Mouse (Mus musculus) urinary bladder, postnatal 36 days (tissue): Measurements from ENCODE around the gene Hemk1.
A peak's percentile ranks its signal among the peaks of the same experiment; 100 is the strongest.

Source experiments
- DNase-seq, 2 experiments: peaks; one replicate each; pipeline ENCODE4 v3.0.0; 2022; ENCODE audit warnings: low spot score in 2 of 2, mixed read lengths in 1 of 2

Gene Hemk1

DNA sequence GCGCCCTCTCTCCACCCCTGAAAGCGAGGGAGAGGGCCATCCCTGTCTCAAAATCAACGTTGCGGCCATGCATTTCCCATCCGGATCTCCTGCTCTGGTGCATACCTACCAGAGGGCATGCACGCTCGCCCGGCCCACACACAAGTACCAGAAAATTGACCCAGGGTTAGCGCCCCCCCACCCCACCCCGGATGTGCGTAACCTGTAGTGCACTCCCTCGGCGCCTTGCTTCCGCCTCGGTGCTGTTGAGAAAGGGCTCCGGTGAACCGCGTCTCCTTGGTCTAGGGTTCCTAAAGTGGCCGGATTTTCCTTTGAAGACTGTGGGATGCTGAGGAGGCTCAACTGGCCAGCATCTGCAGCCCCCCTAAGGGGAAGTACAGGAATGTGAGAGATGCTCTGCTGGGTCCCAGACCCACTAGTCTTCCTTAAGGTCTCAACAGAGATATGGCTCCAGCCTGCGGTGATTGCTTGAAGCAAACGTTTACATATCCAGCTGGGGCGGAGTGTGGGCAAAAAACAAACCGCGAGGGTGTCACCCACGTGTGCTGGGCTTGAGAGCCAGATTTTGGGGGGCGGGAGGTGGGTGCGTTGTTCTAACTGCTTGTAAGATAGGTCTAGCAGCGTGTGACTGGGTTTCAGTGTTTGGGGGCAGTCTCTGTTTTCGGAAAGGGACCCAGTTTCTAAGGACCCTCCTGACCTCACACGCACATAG is at the start of gene Hemk1:
Hemk1 (minus strand) TSS at position 179 of the 712 bp plus-strand sequence.
- DNase-seq = peak; percentile 64 to 80

DNA sequence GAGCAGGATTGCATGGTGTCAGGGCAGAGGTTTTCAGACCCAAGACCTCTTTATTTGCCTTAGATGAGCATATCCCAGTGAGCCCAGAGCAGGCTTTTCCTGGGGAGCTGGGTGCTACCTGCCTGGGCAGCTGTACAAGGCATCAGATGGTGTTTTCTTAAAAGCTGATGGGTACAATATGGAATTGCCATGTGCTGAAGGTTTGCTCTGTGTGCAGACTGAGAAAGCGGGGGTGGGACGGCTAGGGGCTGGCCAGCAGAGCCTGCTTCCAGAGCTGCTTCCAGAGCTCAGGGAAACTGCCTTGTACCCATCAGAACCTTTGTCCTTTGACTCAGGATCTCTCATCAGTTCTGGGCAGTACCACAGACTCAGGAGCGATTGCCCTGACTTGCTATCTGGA is 49.6 kb upstream of the Hemk1 start:
- DNase-seq = no peak

DNA sequence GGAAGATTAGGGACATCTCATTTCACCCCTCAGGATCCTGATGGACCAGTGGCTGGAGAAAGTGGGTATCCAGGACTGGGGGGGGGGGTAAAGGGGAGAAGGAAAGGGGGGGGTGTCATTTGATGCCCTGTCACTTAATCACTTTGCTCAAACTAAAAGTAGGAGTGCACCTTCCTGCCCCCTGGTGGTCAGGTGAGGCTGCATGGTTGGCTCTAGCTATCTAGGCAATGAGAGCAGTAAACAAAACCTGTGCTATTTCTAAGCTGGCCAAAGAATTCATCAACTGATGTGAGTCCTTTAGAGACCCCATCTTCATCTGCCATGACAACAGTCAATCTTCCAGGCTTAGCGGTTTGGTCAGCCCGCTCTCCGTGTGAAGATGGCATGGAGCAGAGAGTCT is 48.6 kb upstream of the Hemk1 start:
- peak; percentile 10 to 23 for DNase-seq

DNA sequence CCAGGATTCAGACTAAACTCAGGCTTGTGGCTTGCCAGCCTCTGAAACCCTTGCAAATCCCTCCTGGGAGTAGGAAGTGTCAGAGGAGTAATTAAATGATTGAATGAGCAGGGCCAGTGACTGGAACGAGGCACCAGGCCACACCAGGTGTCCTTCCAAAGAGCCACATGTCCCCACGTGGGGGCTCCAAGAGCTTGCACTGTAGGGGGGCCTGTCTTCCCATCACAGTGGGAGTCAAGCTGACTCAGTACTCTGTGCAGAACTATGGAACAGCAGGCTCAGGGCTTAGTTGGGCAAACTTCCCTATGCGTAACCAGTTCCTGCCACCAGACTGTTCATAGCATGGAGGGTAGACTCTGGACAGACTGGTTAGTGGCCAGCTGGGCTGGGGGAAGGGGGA is 46.2 kb upstream of the Hemk1 start:
- DNase-seq = no peak

DNA sequence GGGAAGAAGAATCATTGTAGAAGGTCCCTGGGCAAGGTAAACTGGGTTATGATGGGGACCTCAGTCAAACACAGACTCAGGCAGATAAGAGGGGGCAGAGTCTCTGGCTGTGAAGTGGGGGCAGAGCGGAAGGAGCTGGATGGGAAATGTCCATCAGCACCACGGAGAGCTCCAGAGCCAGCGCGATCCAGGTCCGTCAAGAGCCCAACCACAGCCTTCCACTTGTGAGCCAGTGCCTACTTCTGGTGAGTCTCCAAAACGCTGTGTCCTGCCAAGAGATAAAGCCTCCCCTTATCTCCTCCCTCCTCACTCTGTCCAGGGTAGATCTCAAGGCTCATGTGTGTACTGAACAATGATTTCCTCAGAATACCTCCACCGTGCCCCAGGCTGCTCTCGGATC is 43.6 kb upstream of the Hemk1 start:
- DNase-seq = no peak

DNA sequence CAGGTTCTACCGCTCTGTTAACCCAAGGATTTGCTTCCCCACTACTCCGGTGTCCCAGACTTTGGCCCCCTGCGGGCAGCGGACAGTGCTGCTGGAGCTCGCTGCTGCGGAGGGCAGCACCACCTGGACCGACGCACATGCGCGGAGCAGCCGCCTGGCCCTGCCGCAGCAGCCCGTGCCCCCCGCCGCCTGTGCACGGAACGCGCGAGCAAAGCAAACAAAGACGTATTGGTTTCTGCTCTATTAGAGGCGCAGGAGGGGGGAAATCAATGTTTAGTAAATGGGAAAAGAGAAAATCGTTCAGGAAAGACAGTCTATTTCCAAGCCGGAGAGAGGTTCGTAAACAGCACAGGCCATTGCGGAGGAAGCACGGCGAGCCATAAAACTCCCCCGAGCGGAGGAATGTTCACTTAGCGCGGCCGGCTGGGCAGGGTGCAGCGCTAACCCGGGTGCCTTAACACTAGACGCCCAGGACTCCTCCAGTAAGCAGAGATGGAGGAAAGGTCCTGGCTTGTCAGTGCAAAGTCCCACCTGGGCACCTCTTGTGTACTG is 39.9 kb upstream of the Hemk1 start:
- no peak for DNase-seq

DNA sequence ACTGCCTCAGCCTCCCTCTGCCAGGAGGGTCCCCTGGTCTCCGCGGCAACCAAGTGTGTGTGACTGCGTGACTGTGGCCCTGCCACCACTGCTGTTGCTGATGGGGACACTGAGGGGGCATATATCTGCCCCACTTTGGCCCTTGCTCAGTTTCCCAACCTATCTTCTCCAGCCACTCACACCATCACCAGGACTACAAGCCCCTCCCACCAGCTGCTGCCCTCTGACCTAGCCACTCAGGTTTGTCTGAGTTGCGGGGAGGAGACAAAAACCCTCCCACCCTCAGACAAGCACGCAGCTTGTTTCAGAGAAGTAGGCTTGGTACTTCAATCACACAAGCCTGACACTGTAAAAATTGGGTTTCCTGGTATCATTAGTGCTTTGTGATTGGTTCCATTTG is 37.3 kb upstream of the Hemk1 start:
- DNase-seq = no peak

DNA sequence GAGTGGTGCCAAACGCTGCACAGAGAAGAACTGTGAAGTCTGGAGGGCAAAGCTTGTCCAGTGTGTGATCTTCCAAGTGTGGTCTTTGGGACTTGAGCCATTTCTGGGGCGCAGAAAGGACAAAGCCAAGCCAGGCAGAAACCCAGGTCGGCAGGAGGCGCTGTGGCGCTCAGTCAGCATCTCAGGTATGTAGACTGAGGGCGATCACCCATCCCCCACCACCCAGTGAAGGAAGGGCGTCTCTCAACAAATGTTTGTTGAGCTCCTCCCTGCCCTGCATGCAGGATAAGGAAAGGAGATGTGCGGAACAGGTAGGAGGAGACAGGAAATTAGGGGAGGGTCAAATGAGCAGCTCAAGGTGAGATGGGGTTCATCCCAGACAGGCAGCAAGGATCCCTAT is 36.5 kb upstream of the Hemk1 start:
- DNase-seq = no peak

DNA sequence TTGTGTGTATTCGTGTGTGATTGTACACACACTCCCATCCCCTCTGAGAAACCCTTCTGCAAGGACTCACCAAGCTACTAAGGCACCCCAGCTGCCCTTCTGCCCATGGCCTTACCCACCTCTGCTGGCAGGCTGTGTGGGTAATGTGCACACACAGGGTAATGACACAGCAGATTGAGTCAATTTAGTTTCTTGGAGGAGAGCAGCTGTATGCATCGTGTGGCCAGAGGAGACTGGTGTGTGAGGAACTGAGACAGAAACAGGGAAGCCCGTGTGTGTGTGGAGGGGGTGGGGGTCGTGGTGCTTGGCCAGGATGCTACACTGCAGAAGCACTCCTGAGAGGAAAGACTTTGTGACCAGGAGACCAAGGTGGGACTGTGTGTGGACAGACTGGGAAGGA is 34.3 kb upstream of the Hemk1 start:
- DNase-seq = no peak

DNA sequence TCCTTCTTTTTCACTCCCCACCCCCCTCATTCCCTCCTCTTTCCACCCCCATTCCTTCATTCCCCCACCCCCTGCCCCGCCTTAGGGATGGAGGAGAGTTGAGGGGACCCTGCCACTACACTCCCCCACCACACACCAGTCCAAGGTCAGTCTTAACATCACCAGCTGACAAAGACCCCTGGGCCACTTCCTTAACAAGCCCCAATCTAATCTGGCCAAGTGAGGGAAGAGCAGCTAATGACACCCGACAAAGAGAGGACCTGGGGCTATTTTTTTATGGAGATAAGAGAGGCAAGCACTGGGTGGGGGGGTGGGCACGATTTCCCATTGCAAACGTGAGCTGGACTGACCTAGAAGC is 31.9 kb upstream of the Hemk1 start:
- no peak for DNase-seq

DNA sequence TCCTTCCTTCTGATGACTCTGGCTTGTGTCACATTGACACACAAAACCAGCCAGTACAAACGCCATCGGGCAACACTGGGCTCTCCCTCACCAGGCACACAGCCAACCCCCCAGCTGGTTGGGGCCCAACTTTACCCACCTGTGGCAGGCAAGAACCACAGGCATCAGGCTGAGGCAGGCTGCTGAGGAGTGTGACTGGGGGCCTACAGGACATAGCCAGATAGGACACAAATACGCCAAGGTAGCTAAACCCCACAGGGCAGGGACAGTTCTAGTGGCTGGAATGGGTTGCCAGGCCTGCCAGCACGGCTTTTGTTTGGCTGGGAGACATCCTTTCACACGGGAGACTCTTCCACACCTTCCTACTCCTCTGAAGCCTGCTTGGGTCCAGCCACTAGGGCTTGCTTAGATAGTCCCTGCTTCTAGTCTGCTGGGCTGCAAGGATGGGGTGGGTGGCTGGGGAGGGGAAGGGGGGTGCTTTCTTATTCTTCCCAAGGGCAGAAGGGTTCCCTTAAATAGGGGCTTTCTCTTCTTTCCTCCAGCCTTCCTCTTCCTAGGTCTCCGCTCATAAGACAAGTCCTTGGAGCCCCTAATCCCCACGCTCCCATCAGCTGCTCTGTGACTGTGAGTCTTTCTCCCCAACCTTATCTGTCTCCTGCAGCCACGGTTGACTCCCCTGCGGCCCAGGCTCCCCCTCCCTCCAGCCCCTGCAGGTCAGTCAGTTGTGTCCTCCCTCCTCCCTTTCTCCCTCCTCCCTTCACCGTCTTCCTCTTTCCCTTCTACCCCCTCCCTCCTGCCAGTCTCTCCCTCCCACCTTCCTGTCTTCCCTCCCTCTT is 31.3 kb upstream of the Hemk1 start:
- no peak for DNase-seq

DNA sequence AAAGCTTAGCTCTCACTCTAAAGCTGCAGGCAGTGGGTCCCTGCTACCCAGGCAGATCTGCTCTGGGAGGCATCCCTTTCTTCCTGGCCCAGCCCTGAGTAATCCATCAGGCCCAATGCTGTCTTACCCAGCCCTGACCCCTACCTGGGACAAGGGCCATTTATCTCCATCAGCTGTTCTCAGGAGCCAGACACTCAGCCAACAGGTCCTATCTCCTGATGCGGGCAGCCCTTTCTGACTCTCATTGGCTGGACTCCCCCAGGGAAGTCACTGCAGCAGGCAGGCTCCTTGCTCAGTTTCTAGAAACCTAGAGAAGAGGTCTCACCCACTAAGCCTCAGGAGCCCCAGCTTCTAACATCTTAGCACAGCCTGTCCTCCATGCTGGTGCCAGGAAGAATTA is 30.2 kb upstream of the Hemk1 start:
- no peak for DNase-seq

DNA sequence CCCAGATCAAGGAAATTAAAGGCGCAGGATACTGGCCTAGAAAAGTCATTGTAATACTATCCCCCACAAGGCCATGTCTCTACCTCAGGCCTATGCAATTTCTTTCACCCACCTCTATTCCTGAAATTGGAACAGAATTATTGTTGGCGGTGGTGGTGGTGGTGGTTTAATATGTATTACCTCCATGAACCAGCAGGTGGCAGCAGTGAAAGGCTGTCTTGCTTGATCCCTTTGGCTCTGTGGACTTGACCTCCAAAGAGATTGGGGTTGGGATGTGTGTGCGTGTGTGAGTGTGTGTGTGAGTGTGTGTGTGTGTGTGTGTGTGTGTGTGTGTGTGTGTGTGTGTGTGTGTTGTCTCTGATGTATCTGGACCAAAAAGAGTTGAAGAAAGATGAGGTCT is 28.5 kb upstream of the Hemk1 start:
- peak; percentile 21 to 38 for DNase-seq

DNA sequence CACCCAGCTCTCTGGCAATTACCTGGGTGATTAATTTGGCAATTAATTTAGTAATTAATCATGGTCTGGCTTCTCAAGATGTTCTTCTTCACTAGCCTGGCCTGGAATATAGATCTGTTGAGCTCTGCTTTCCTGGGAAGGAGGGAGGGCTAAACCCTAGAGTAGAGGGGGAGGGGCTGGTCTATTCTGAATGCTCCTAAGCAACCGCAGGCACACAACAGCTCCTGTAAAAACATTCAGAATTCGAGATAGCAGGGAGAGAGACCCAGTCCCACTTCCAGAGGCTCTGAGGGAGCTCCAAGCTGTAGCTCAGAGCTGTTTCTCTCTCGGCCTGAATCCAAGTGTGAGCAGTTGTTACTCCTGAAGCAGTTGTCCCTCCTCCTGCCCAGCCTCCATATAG is 22.8 kb upstream of the Hemk1 start:
- no peak for DNase-seq

DNA sequence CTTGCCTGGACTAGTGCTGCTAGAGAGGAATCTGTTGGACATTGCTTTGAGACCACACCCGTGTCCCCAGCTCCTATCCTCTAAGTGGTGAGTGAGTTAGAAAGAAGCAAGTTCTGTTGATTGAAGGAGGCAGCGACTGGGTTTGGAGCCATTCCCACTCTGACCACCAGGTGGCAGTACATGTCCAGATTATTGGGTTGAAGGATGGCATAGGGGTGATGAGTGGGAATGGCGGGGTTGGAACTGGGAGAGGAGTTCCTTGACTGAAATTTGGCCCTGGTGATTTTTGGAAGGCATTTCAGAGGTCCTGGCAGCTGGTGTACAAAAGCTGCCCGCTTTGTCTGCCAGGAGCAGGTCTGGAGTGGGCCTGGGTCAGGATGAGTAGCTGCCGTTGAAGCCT is 19.5 kb upstream of the Hemk1 start:
- DNase-seq = peak; percentile 66 to 73

DNA sequence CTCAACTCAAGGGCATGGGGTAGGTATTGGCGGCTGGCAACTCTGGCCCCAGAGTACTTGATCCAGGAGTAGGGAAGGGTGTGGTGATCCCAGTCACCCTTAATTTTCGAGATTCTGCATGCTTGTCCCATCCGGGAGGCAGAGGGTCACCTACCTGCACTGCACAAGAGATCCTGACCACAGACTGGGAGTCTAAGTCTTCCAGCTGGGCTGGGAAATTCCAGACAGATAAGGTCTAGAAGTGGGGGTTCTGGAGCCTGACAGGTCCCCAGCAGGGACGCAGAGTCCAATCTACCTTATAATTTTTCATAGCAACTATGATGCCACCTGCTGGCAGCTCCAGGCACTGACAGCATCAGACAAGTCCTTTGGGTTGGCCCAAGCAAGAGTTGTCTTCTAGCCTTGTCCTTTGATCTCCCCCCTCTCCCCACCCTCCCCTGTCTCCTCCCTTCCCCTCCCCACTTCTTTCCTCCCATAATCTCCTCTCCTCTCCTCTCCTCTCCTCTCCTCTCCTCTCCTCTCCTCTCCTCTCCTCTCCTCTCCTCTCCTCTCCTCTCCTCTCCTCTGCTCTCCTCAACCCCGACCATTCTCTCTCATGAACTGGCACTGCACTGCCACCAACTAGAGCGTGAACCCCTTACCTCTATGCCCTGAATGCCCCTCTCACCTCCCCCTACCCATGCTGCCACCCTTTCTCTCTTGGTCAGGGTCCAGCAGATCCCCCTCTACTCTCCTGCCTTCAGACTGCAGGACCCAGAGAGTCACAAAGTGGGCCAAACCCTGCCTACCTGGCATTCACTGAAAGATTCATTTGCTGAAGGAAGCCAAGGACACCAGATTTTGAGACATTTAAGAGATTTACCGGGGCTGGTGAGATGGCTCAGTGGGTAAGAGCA is 18.0 kb upstream of the Hemk1 start:
- peak in 1 of 2 experiments; percentile 58 for DNase-seq

DNA sequence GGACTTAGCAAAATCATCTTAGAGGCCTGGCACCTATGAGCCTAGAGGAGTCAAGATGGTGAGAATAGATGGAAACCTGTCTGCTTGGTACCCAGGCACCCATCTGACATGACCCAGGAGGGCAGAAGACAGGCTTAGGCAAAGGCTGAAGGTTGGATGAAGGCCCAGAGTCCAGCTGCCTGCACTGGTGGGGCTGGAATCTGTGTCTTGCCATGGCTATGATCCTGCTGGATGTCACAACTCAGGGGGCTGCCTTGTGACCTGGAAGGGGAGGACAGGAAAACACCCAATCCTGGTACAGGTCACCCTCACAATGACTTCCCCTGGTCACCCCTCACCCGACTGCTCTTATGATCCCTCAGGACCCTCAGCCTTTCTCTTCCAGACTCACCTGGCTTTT is 16.7 kb upstream of the Hemk1 start:
- no peak for DNase-seq

DNA sequence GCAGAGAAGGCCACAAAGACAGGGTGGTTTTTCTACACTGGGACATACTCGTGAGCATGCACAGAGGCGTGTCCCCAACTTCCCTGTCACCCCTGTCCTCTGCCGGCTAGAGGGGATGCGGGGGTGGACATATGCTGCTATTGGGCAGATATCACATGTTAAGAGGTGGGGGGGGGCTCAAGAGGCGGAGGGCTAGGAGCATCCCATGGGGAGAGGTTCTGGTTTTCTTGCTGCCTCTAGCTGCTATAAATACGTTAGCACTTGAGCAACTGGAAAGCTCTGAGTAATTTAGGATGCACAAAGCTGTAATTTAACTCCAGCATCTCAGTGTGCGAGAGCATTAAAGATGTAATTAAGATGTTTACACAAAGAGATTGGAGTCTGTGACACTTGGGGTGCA is 11.2 kb upstream of the Hemk1 start:
- DNase-seq = no peak

DNA sequence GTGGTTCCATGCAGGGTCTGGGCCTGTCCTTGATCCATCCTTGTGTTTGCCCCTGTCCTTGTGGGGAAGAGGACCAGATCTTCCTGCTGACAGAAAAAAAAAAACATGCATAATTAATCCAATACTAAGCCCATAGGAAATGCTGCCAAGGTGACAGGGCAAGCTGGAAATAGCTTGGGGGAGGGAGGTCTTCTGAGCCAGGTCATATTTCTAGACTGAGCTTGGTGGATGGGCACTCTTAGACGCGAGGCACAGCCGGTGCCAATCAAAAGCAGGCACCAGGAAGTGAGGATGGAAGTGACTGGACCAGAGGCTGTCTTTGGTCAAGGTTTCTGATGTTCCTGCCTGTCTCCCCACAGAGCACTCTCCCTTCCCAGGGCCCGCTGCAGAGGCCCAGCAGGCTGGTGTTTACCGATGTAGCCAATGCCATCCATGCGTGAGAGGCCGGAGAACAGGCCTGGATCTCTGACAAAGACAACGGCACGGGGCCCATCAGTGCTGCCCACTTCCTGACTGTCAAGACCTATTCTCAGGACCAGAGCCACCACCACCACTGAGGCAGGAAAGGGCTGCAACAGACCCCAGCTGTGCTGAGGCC is 9.5 kb upstream of the Hemk1 start:
- no peak for DNase-seq

DNA sequence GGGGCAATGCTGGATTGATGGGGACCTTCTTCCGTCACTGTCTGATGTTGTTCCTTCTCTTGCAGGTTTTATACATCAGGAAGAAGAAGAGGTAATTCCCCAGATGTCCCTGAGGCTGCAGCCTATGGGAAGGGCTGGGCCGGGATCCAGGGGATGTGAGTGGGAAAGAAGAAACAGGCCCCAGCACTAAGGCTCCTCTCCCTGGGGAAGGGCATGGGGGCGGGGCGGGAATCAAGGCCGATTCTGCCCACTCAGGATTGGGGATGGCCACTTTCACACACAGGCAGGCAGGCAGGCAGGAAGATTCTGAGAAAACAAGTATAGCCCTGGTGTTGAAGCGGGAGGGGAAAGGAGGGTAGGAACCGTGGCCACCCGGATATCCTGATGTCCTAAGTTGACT is 7.9 kb upstream of the Hemk1 start:
- no peak for DNase-seq

DNA sequence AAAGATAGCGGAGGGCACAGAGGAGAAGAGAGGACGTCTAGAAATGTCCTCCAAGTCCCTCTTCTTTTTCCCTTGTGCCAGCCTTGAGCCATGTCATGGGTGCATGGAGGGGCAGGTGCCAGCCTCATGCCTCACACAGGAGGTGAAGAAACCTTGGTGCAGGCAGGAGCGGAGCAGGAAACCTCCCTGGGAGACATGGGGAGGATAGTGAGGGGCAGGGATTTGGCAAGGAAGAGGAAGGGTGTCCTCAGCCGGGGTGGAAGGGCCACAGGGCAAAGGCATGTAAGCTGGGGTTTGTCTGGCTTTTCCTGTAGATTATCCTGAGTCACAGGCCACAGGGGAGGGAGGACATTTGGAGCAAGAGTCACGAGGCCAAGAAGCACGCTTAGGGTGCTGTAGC is 5.9 kb upstream of the Hemk1 start:
- DNase-seq = no peak
